Mouse (Mus musculus) CD8-positive naive resting alpha-beta T cell, adult 2 months (primary cell): Measurements from ENCODE around the gene Lsamp.

Source experiments
- DNase-seq, 2 experiments: peaks; one replicate each; pipeline ENCODE4 v3.0.0; 2022; ENCODE audit warnings: low read depth in 2 of 2, low spot score in 2 of 2

The Lsamp gene

GRCm38 (mm10) chr16:42169447-42170140, 2185.4 kb downstream of the Lsamp start:
- DNase-seq: peak; percentile 66 to 75

- peak; percentile 53 to 74 for DNase-seq
These were observed 2188.3 kb downstream of the Lsamp start for GRCm38 (mm10) chr16:42172476-42172875.

- no peak for DNase-seq
These were observed 2194.7 kb downstream of the Lsamp start for GRCm38 (mm10) chr16:42178866-42179265.

- no peak for DNase-seq
These were observed 2195.9 kb downstream of the Lsamp start for GRCm38 (mm10) chr16:42180025-42180424.

- no peak for DNase-seq
These were observed 2196.3 kb downstream of the Lsamp start for GRCm38 (mm10) chr16:42180473-42180872.

- peak in 1 of 2 experiments; percentile 2 for DNase-seq
These were observed 2205.4 kb downstream of the Lsamp start for GRCm38 (mm10) chr16:42189431-42190081.

GRCm38 (mm10) chr16:42190114-42191045, 2206.2 kb downstream of the Lsamp start:
- DNase-seq: peak; percentile 83 to 88
